Mouse (Mus musculus) liver, adult 2 months (tissue): ENCODE measurements around the gene Ndfip2.

Experiments used
- CTCF ChIP-seq: fragments of 200-500 bp; IDR thresholded peaks from 2 replicates; pipeline ENCODE4 v1.5.1; 2011; ENCODE audit warnings: low read depth, low read length, control low read depth
- POLR2A ChIP-seq: fragments of 200-500 bp; IDR thresholded peaks from 2 replicates; pipeline ENCODE4 v1.6.1; 2011; ENCODE audit warnings: low read length, control low read depth; ENCODE audit not compliant: insufficient read depth; ENCODE audit errors: extremely low read depth

DNA sequence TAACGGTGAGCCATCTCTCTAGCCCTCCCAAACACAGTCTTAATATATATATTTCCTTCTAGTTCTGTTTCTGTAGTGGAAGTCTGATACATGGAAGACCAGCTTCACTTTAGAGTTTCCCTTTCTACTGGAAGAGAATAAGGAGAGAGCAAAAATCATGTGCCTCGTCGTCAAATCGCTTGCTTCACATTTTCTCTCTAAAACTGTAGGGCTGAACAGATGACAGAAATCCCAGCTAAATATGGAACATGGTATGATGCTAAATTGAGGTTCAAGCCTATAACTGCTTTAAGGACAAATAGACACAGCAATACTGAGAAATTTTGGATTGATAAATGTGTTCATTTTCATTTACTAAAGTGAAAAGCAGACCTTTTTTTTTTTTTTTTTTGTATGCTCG, 4.0 kb upstream of the Ndfip2 start:
- TF ChIP-seq CTCF (no peak), POLR2A (no peak)
